Mouse (Mus musculus) R1 (cell line): ENCODE measurements at regions not wholly inside any gene's neighbourhood (a gene's known extent, or its start where the extent isn't known, plus 50 kb on each side); places are given as distances from the start of the nearest gene placed in this dataset.

Experiments
- DNase-seq: peaks from one replicate; pipeline ENCODE4 v3.0.0-alpha.2; 2018; ENCODE audit warnings: low read depth, low spot score

GRCm38 (mm10) chr3:111919117-111919516 lies 1339.5 kb downstream of the Amy2a5 start:
- DNase-seq, result peak; percentile 23
